Mouse (Mus musculus): Measurements from ENCODE around the gene Rab3d. TPM values are rescaled to one million over a fixed set of nuclear protein-coding genes. Genes with fewer than 3 reads are reported as not detected.
"Not testable (repeated sequence)": the region's sequence is repeated elsewhere in the genome, so short reads cannot be mapped to it uniquely, and the experiment has no call there.

The Rab3d gene
- total RNA-seq, 1 experiment from 2014 or later: 12.5 TPM

DNA sequence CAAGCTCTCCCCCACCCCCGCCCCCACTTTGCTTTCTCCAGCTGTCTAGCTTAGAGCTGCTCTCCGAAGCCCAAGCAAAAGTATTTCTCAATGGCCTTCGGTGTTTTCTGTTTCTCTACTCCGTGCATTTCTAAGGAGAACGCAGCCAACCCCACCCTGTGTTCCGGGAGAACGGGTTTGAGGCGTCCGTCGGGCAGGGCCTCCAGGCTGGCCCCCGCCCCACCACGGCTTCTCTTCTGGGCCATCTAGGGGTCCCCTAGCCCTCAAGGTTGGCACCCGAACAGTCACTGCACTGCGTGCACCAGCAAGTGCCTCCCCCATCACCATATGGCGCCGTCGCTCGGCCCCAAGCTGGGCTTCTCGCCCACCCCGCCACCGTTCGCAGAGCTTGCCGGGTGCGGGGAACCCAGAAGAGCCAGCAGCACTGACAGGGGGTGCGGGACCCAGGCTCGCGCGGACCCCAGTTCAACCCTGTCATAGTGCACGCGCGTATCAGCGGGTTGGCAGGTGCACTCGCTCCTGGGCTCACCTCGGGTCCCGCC, 428 bp downstream of the Rab3d start:
- ATAC-seq (replicated peaks; ENCODE audit: low read depth, poor library complexity, severe bottlenecking): peak; percentile 27

DNA sequence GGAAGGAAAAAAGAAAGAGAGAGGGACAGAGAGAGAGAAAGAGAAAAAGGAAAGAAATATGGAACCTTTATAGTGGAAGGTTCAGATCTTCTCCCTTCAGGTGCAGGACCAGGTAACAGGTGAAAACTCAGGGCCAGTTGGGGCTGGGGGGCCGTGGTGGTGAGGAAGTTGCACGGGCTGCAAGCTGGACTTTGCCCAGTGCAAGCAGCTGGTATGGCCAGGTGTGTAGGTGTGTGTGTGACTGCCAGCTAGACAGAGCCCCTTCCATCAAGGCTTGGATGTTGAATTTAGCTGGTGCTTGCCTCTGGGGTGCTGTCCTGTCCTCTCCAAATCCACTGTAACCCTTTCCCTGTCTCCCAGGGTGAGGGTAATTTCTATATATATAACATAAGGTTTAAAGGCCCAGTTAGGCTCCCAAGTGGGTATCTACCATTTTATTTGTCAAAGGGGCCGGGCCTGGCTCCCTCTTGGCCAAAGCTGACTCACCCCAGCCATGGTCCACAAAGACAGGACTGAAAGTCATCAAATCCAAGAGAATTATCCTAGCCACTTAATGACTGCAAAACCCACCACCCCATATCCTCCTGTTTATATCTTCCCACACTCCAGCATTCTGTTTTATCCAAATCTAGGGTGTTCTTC, 1.0 kb downstream of the Rab3d start:
- no peak for ATAC-seq (replicated peaks; ENCODE audit: low read depth, poor library complexity, severe bottlenecking)

GRCm38 (mm10) chr9:21909474-21910223, 8.3 kb downstream of the Rab3d start:
- peak; percentile 90 for ATAC-seq (replicated peaks; ENCODE audit: low read depth, poor library complexity, severe bottlenecking)

DNA sequence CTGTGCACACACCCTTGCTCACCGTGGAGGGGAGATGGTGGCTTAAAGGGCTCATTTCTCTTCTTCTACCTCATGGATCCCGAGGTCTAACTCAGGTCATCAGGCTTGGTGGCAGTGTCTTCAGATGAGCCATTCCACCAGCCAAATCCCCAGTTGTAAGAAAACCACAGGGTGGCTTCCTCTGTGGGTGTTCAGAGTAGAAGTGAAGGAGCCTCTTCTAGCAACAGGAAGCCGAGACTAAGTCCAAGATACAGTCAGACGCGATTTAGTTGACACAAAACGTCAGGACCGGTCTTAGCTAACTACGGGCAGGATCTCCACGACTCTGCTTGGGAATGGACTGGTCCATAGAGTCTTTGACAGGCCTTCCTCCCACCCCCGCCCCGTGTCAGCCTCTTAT, 9.8 kb downstream of the Rab3d start:
- peak; percentile 57 for ATAC-seq (replicated peaks; ENCODE audit: low read depth, poor library complexity, severe bottlenecking)

DNA sequence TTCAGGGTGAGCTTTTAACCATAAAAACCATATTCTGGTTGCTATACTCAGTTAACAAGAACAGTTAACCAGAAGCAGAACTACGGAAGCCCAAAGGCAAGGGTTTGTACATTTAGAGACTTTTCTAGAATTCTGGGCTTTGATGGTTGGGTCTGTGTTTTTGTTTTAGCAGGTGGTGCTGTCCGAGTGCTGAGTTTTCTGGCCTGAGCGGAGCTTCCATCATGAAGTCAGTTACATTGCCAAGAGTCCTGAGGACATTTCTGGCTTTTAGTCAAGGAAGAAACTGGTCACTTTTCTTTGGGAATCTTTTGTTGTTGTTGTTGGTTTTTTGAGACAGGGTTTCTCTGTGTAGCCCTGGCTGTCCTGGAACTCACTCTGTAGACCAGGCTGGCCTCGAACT, 14.0 kb downstream of the Rab3d start:
- ATAC-seq (replicated peaks; ENCODE audit: low read depth, poor library complexity, severe bottlenecking): no peak

DNA sequence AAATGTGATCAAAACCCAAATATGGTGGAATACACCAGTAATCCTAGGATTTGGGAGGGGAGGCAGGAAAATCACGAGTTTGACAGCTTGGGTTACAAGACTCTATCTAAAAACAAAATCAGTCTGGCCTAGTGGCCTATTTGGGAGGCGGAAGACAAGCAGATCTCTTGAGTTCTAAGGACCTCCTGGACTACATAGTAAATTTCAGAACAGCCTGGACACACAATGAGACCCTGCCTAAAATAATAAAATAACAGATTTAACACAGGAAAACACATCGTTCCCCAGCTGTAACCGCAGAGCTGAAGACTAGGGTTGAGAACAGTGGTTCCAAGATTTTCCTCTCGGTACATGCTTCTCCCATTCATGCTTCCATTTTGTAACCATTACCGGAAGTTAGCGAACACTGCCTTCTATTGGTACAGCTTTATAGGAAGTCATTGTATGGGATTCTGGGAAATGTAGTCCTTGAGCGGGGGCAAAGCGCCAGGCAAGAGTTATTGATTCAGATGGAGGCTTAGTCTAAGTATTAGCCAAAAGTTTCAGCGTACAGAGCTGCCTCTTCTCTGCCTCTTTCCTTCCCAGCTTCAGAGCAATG, 16.7 kb downstream of the Rab3d start:
- peak; percentile 99 for ATAC-seq (replicated peaks; ENCODE audit: low read depth, poor library complexity, severe bottlenecking)

GRCm38 (mm10) chr9:21889229-21889628, 28.8 kb downstream of the Rab3d start:
- ATAC-seq (replicated peaks; ENCODE audit: low read depth, poor library complexity, severe bottlenecking): 0 out of 2 replicates have a peak, but pooled peaks have one; percentile 47

DNA sequence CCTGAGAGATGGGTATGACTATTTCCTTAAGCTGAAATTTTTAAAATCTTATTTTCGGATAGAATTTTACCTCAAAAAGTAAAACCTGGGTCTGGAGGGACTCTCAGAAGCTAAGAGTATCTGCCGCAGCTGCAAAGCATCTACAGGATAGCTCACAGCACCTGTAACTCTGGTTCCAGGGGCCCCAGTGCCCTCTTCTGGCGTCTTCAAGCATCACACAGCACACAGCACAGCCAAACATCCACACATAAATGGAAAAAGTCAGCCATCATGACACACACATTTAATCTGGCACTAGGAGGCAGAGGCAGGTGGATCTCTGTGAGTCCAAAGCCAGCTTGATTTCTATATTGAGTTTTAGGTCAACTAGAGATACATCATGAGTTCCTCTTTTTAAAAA, 41.4 kb downstream of the Rab3d start:
- no peak for ATAC-seq (replicated peaks; ENCODE audit: low read depth, poor library complexity, severe bottlenecking)

GRCm38 (mm10) chr9:21872204-21872603, 45.8 kb downstream of the Rab3d start:
- ATAC-seq (replicated peaks; ENCODE audit: low read depth, poor library complexity, severe bottlenecking): no peak

GRCm38 (mm10) chr9:21870879-21871524, 47.0 kb downstream of the Rab3d start:
- peak; percentile 90 for ATAC-seq (replicated peaks; ENCODE audit: low read depth, poor library complexity, severe bottlenecking)

DNA sequence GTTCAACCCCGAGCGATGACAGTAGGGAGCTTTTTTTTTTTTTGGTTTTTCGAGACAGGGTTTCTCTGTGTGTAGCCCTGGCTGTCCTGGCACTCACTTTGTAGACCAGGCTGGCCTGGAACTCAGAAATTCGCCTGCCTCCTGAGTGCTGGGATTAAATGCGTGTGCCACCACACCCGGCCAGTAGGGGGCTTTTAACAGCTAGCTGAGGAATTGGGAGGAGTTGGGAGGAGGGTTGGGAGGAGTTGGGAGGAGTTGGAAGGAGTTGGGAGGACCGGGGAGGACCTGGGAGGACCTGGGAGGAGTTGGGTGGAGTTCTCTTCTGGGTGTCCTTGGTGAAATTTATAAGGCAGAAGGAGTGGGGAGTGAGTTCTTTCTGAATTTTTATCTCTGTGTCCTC, 48.7 kb downstream of the Rab3d start:
- ATAC-seq (replicated peaks; ENCODE audit: low read depth, poor library complexity, severe bottlenecking): not testable (repeated sequence)

GRCm38 (mm10) chr9:21867726-21868125, 50.3 kb downstream of the Rab3d start:
- no peak for ATAC-seq (replicated peaks; ENCODE audit: low read depth, poor library complexity, severe bottlenecking)

GRCm38 (mm10) chr9:21866641-21867040, 51.4 kb downstream of the Rab3d start:
- ATAC-seq (replicated peaks; ENCODE audit: low read depth, poor library complexity, severe bottlenecking): no peak

GRCm38 (mm10) chr9:21865673-21866398, 52.2 kb downstream of the Rab3d start:
- ATAC-seq (replicated peaks; ENCODE audit: low read depth, poor library complexity, severe bottlenecking): no peak

- ATAC-seq (replicated peaks; ENCODE audit: low read depth, poor library complexity, severe bottlenecking): no peak
These were observed 55.8 kb downstream of the Rab3d start for GRCm38 (mm10) chr9:21862181-21862580.

DNA sequence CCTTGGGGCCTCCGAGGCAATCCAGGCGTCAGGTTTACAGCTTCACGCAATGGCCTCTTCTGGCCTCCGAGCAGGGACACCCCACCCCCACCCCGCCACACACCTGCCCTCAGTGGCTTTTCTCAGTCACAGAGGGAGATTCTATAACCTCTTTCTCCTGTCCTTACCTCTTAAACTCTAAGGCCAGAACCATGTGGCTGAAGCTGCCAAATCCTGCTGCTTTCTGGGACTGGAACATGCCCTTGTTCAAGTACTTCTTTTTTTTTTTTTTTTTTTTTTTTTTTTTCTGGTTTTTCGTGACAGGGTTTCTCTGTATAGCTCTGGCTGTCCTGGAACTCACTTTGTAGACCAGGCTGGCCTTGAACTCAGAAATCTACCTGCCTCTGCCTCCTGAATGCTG, 57.6 kb downstream of the Rab3d start:
- ATAC-seq (replicated peaks; ENCODE audit: low read depth, poor library complexity, severe bottlenecking): not testable (repeated sequence)

DNA sequence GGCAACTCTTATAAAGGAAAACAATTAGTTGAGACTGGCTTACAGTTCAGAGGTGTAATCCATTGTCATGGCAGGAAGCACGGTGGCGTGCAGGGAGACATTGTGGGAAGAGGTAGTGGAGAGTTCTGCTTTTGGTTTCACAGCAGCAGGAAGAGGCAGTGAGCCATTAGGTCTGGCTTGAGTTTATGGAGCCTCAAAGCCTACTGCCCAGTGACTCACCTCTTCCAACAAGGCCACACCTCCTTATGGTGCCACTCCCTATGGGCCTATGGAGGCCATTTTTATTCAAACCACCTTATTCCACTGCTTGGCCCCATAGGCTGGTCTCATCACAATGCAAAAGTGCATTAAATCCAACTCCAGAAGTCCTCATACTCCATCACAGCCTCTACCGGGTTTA, 58.4 kb downstream of the Rab3d start:
- no peak for ATAC-seq (replicated peaks; ENCODE audit: low read depth, poor library complexity, severe bottlenecking)

- no peak for ATAC-seq (replicated peaks; ENCODE audit: low read depth, poor library complexity, severe bottlenecking)
These were observed 59.9 kb downstream of the Rab3d start for GRCm38 (mm10) chr9:21858084-21858483.

GRCm38 (mm10) chr9:21857501-21857900, 60.5 kb downstream of the Rab3d start:
- no peak for ATAC-seq (replicated peaks; ENCODE audit: low read depth, poor library complexity, severe bottlenecking)

Measured in common myeloid progenitor, adult 5-6 weeks (primary cell).